Mouse (Mus musculus) embryo, embryonic 9.5 days (tissue): ENCODE data around the gene Dgat2.

Experiments
- DNase-seq: peaks from one replicate; pipeline ENCODE4 v3.0.0-alpha.2; 2017; ENCODE audit errors: extremely low spot score

The Dgat2 gene

GRCm38 (mm10) chr7:99191411-99191810, 8.9 kb upstream of the Dgat2 start:
- no peak for DNase-seq

GRCm38 (mm10) chr7:99189885-99190284, 7.4 kb upstream of the Dgat2 start:
- DNase-seq: no peak

DNA sequence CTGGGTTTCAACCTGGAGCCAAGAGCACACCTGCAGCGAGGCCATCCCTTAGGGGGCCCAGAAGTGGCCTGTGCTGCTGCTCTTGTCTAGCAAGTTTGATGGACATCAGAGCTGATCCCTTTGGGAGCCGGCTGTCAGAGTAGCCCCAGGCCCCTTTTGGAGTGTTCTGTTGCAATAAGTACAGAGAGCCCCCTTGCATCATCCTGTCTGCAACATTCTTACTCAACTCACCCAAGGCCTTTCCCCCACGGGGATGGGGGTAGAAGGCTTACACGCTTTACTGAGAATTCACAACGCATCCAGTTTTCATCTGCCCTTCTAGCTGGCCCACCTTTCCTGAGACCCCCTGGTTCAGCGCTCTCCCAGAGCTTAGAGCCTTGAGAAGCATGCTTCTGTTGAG, 6.1 kb upstream of the Dgat2 start:
- no peak for DNase-seq

DNA sequence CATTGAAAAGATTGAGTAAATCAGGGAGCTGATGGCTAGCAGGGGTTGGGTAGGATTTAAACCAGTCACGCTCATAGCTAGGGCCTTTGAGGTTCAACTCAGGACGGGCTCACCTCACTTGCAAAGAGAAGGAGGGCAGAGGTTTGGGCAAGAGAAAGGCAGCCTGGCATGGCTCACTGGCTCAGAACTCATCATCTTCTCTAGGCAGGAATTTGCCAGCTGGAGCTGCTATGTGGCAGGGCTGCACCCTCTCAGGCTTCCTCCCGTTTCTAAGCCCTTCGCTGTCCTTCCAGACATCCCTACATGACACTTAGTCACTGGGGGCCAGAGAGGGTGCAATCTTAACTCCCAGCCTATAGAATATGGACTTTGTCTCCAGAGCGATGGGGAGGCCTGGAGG, 4.9 kb upstream of the Dgat2 start:
- DNase-seq: no peak

DNA sequence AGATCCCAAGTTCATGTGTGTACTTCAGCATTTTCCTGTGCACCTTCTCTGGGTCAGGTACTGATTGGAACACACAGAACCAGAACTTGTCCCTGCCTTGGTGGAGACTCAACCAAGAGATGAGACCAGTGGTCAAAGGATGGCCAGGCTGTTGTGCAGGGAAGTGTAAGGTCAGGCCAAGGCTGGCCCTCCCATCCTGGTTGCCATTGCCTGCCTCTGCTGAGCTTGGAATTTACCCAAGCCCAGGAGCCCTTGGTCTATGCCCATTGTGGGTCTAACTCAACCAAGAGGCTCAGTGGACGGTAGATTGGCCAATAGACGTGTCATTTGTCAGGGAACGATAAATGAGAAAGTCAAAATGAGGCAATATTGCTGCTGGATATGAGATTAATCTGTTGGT, 2.9 kb upstream of the Dgat2 start:
- no peak for DNase-seq

GRCm38 (mm10) chr7:99183751-99184150, 1.2 kb upstream of the Dgat2 start:
- no peak for DNase-seq

GRCm38 (mm10) chr7:99181619-99182431, 694 bp downstream of the Dgat2 start:
- no peak for DNase-seq

GRCm38 (mm10) chr7:99180162-99180561, 2.4 kb downstream of the Dgat2 start:
- no peak for DNase-seq

DNA sequence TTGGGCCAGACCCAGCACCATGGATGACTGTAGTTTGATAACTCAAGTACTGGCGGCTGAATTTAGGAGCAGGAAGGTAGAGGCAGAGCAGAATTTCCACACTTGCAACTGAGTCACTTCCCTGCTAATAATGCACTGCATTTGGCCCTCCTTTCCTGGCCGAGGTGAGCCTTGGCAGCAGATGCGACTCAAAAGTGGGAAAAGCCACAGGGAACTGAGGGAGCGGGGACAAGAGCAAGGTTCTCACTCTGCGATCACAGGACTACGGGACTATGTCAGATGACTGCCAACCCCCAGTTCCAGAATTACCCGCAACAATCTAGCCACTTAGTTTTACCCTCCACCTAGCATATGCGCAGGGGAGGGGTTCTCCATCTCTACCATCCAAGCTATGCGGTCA, 3.2 kb downstream of the Dgat2 start:
- no peak for DNase-seq

DNA sequence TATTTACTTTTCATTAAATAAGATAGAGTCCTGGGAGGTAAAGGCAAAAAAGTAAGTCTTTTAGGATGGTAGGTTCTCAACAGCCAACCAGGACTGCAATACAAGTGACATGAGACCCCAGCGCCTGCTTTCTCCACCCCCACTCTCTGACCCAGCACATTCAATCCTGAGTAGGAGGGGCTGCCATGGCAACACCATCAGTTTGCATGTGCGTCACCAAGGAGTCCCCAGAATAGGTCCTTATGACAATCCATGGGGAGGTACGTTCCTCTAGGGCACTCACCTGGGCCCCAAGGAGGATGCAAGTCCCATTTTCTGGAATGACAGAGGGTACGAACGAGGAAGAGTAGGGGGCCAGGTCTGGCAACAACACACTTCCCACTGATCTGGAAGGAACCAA, 5.1 kb downstream of the Dgat2 start:
- no peak for DNase-seq

DNA sequence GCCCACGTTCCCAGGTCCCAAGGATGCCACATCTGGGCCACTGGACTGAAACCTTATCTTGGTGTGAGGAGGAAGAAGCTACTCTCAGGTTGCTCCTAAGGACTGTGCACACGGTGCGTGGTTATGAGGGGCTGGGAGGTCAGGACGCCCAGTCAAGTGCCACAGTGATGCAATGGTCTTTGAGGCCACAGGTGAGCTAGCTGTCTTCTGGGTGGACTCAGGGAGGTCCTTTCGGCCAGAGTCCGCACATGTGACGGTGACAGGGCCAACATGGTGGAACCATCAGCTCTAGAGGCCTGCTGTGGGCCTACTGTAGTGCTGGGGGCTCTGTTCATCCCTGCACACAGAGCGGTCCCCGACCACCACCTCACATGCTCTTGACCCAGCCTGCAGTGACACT, 6.9 kb downstream of the Dgat2 start:
- no peak for DNase-seq

DNA sequence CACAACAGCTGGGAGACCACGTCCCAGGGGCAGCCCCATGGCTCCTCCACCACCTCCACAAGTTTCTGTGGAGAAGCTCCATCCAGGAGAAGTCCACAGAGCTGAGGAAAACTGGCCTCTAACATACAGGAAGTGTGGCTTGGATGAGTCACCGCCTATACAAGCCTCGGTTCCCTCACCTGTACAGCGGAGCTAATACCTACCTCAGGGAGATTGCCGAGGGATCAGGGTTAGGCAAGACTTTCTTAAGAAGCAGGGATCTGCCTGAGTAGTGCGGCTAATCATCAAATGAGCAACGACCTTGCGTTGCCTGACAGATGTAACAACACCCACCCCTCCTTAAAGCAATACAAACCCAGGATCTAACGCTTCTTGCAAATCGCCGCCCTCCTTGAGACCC, 7.4 kb downstream of the Dgat2 start:
- DNase-seq: no peak

GRCm38 (mm10) chr7:99174006-99174405, 8.5 kb downstream of the Dgat2 start:
- DNase-seq: no peak

GRCm38 (mm10) chr7:99172898-99173297, 9.6 kb downstream of the Dgat2 start:
- DNase-seq: no peak

- no peak for DNase-seq
Observed at GRCm38 (mm10) chr7:99171730-99172463, 10.6 kb downstream of the Dgat2 start.

- no peak for DNase-seq
Observed at GRCm38 (mm10) chr7:99170519-99170918, 12.0 kb downstream of the Dgat2 start.

DNA sequence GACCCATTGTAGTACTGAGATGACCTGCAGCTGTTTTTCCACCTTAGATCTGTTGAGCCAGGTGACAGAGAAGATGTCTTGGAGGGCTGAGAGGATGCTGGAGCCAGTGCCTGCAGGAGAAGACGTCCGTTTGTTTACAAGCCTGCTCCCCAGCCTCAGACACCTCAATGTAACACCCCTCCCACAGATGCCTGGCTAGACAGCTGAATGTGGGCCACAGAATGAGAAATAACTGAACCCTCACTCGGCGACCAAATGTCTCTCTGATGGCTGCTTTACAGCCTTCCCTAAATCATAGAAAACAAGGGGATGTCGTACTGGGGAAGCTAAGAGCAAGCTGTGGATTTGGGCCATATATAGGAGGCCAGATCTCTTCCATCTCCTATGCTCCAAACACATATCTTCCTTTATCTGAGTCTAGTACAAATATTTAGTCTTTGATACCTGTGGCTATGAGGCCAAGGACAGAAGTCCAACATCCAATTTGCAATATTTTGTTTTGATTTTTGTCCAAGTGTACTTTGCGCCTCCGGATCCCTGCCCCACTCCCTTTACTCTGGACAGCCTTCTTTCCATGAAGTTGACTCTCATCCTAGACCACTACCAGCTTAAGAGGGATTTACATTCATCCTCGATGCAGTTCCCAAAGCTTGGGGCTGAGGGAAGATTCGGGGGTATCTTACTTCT, 12.7 kb downstream of the Dgat2 start:
- no peak for DNase-seq

- DNase-seq: no peak
Observed at GRCm38 (mm10) chr7:99168756-99169155, 13.8 kb downstream of the Dgat2 start.

DNA sequence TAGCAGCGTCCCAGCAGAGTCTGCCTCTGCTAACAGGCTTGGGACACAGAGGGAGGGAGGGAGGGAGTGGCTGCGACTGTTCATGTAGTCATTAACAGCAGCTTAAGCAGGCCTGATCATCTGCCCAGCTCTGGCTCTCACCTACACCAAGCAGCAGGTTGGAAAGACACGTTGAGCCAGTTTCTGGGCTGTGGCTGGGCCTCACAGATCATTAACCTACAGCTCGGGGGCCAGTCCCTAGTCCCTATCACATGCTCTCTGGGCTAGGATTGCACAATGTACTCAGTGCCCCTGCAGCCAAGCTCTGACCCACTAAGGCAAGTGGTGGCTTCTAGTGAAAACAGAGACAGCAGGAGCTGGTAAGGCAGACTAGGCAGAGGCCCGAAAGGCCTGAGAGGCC, 14.6 kb downstream of the Dgat2 start:
- no peak for DNase-seq

DNA sequence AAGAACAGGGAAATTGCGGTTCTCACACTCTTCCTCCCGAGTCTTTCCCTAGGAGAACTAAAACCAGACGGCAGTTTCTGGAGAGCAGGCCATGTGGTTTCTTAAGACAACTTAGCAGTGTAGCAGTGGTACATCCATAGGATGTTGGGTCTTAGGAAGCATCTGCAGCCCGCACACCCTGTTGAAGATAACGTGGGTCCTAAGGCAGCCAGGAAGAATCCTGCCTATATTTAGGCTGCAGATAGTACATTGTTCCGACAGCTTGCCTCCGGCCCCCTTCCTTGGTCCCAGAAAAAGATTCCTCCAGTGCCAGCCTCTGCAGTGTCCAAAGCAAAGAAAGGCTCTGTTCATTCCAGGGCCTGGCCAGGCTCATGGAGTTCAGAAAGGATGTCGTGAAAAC, 16.4 kb downstream of the Dgat2 start:
- no peak for DNase-seq

GRCm38 (mm10) chr7:99164873-99165410, 17.6 kb downstream of the Dgat2 start:
- no peak for DNase-seq

- no peak for DNase-seq
Observed at GRCm38 (mm10) chr7:99162462-99162861, 20.1 kb downstream of the Dgat2 start.
